Mouse (Mus musculus) embryonic facial prominence, embryonic 15.5 days (tissue): Measurements from ENCODE around the gene Gm5148. TPM values are rescaled to one million over a fixed set of nuclear protein-coding genes. Genes with fewer than 3 reads are reported as not detected.
A peak's percentile ranks its signal among the peaks of the same experiment; 100 is the strongest.

ENCODE experiments used
- ATAC-seq: fragments of 200-750 bp; cut with Nextera tagmentation; 2 replicates; pipeline ENCODE4 v1.8.0; 2017; ENCODE audit warnings: low read depth, moderate TSS enrichment; ENCODE audit not compliant: insufficient number of reproducible peaks, low FRiP score, low TSS enrichment
- H3K27ac ChIP-seq: fragments of 300-500 bp; sonication (generic); replicated peaks from 2 replicates; pipeline ENCODE4 v1.5.1; 2015; ENCODE audit warnings: mild to moderate bottlenecking, inconsistent platforms
- H3K27me3 ChIP-seq: fragments of 300-500 bp; sonication (generic); 2 replicates; pipeline ENCODE4 v1.6.1; 2015; ENCODE audit warnings: inconsistent platforms
- H3K36me3 ChIP-seq: fragments of 300-500 bp; sonication (generic); 2 replicates; pipeline ENCODE4 v1.6.1; 2015; ENCODE audit warnings: mild to moderate bottlenecking, inconsistent platforms
- H3K4me1 ChIP-seq: fragments of 300-500 bp; sonication (generic); 2 replicates; pipeline ENCODE4 v1.6.1; 2015; ENCODE audit warnings: inconsistent platforms
- H3K4me2 ChIP-seq: fragments of 300-500 bp; sonication (generic); replicated peaks from 2 replicates; pipeline ENCODE4 v1.6.1; 2015; ENCODE audit warnings: mild to moderate bottlenecking, inconsistent platforms
- H3K4me3 ChIP-seq: fragments of 300-500 bp; sonication (generic); replicated peaks from 2 replicates; pipeline ENCODE4 v1.5.1; 2015; ENCODE audit warnings: mild to moderate bottlenecking, inconsistent platforms
- H3K9ac ChIP-seq: fragments of 300-500 bp; sonication (generic); 2 replicates; pipeline ENCODE4 v1.6.1; 2015; ENCODE audit warnings: inconsistent platforms
- H3K9me3 ChIP-seq: fragments of 300-500 bp; sonication (generic); replicated peaks from 2 replicates; pipeline ENCODE4 v1.6.1; 2016; ENCODE audit warnings: inconsistent platforms
- WGBS: fragments of 180-500 bp; shearing (Covaris S2); methylation state at CpG from one replicate; pipeline ENCODE4 v1.1.7; 2015; 5-methylcytosine and 5-hydroxymethylcytosine counted together
- polyA plus RNA-seq: library from polyadenylated mRNA; unstranded; fragments of >200 nt; fragmentation: Nextera tagmentation; extraction: Ambion mirVana; gene quantifications from 2 replicates; pipeline ENCODE4 v1.2.1, GENCODE M21; 2015

The Gm5148 gene
- 5.4 and 6.8 TPM in 2 replicates for polyA plus RNA-seq

DNA sequence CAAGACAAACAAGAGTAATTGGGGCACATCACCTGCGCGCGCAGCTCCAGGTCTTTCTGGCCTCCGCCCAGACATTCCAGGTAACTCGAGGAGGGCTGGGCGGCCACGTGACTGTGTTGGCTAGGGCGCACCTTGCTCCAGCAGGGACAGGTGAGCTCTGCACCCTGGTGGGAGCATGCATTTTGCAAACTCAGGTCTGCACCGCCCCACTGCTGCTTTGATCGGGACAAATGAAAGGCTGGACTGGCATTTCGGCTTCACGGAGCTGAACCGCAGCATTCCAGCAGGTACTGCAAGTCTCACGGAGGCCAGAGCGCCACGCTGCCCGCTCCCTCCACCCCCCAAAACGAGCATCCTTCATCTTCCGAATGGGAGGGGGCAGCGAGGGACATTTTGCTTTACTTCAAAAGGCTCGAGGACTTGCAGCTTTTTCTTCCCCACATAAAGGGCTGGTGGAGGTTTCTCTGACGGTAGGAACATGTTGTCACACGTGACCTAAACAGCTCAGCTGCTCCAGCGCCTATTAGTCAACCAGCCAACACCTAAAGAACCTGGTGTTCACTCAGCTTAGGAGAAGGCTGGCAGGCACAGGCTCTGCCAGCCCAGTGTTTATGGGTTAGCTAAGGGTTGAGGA is at the start of gene Gm5148:
Gene Gm5148 (minus strand): TSS at position 320 of the 634 bp plus-strand sequence.
- peak within 1 kb of the TSS; percentile 40 for H3K4me3 ChIP-seq

DNA sequence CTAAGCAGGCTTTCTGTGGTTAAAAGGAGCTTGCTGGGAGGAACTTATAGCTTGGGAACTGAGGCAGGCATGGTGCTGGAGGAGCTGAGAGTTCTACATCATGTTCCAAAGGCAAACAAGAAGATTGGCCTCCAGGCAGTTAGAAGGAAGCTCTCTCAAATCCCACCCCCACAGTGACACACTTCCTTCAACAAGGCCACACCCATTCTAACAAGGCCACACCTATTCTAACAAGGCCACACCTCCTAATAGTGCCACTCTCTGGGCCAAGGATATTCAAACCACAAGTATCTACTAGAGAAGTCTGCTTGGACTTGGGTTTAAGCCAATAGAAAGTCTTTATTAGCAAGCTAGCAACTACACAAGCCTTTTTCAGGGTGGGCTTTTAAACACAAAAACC is 46.7 kb upstream of the Gm5148 start:
- no peaks in the 10 kb centered on the region for H3K9me3 ChIP-seq
- no peak overlapping the region for H3K4me3 ChIP-seq
- ATAC-seq = no peak
- H3K9ac ChIP-seq = no peak overlapping the region
- H3K4me1 ChIP-seq = peaks cover 17% of the 10 kb centered on the region
- H3K27ac ChIP-seq = no peak overlapping the region
- no peaks in the 10 kb centered on the region for H3K27me3 ChIP-seq
- no peaks in the 10 kb centered on the region for H3K36me3 ChIP-seq
- no peak overlapping the region for H3K4me2 ChIP-seq

More for the DNA sequence above, at the start of gene Gm5148:
- Histone ChIP-seq H3K27ac (peak within 1 kb of the TSS; percentile 85), H3K9me3 (no peaks in the 10 kb centered on the region), H3K27me3 (no peaks in the 10 kb centered on the region), H3K36me3 (no peaks in the 10 kb centered on the region), H3K4me1 (peaks cover 35% of the 10 kb centered on the region), H3K4me2 (peak within 1 kb of the TSS; percentile 60), H3K9ac (0 out of 2 replicates have a peak within 1 kb of the TSS, but pooled peaks have one; percentile 15)
- peak; percentile 88 for ATAC-seq
- WGBS = 3% methylated on average over 24 of the region's 24 CpGs

DNA sequence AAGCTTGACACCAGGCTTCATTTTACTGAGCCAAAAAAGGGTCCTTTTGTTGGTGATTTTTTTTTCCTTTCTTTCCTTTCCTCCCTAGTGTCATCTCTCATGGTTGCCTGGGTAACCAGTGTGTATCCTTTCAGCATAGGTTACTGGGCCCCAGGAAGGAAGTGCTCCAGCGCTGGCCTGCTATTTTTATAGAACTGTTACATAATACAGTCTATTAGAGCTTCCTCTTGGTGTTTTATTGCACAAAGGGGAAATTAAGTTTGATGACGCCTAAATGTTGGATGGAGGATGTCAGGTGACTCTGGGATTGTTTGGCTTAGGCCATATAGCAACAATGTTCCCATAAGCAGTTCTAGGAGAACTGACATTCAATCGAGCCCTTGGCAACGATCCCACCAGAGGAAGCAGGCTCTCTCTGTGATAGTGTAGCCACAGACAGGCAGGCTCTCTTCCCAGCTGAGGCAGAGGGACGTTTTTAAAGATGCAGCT is 45.0 kb upstream of the Gm5148 start:
- H3K36me3 ChIP-seq = no peaks in the 10 kb centered on the region
- no peaks in the 10 kb centered on the region for H3K27me3 ChIP-seq
- H3K9me3 ChIP-seq = no peaks in the 10 kb centered on the region
- 15% methylated on average over 5 of the region's 5 CpGs for WGBS
- no peak overlapping the region for H3K9ac ChIP-seq
- H3K4me2 ChIP-seq = no peak overlapping the region
- H3K4me3 ChIP-seq = no peak overlapping the region
- peaks cover 17% of the 10 kb centered on the region for H3K4me1 ChIP-seq
- H3K27ac ChIP-seq = peak overlapping the region; percentile 60; the same call in 1 of the 2 replicates
- ATAC-seq = peak; percentile 75

DNA sequence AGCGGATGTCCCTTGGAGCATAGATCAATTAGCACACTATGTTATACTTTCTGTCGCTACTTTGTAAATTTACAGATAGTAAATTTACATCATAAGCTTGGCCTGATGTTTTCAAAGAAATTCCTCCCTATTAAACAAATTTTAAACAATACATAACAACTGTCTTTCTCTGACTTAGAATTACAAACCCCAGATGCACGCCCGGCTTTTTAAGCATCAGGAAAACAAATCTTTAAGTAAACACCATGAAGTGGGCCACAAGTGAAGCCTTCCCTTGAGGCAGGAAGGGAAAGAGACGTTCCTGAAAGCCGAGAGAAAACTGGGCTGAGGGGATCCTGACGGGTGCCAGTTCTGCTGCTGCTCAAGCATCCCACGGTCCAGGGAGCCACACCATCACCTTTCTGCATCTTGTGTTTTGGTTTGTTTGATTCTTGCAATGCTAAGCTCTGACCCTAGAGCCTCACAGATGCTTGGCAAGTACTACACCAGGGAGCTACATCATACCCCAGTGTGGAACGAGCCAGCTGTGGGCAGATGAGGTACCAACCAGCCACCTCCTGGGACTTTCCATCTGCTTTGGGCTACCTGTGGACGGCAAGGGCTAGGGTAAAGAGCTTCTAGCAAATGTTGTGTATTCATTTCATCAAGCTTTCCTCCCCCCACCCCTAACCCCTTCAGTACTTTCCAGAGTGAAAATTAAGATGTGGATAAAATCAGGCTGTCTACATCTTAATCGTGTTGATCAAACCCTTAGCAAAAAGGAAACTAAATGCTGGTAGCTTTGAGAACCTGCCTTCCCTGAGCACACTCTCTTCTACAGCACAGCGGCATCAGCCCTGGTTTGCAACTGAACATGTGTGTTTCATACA is 43.1 kb upstream of the Gm5148 start:
- 41% methylated on average over 12 of the region's 12 CpGs for WGBS
- no peak for ATAC-seq
- no peaks in the 10 kb centered on the region for H3K27me3 ChIP-seq
- peaks cover 17% of the 10 kb centered on the region for H3K4me1 ChIP-seq
- no peak overlapping the region for H3K4me2 ChIP-seq
- H3K4me3 ChIP-seq = no peak overlapping the region
- H3K9ac ChIP-seq = no peak overlapping the region
- H3K36me3 ChIP-seq = no peaks in the 10 kb centered on the region
- no peak overlapping the region for H3K27ac ChIP-seq
- no peaks in the 10 kb centered on the region for H3K9me3 ChIP-seq

DNA sequence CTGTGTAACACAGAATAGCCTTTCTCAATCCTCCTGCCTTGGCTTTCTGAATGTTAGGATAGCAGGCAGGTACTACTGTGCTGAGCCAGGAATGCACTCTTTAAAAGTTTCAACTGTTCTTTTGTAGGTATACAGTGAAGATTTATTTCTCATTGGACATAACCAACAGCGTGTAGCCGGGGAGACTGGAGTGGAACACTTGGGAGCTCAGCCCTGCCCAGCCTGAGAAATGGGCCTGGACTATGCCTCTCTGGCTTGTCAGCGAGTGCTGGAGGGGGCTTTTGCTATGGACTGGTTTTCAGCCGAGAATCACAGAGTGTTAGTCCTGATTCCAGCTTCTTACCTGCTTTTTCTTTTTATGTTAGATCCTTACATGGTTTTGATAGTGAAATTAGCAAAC is 42.3 kb upstream of the Gm5148 start:
- Histone ChIP-seq H3K9me3 (no peaks in the 10 kb centered on the region), H3K4me3 (no peak overlapping the region), H3K4me2 (no peak overlapping the region), H3K4me1 (peaks cover 17% of the 10 kb centered on the region), H3K27me3 (no peaks in the 10 kb centered on the region), H3K27ac (no peak overlapping the region), H3K9ac (no peak overlapping the region), H3K36me3 (no peaks in the 10 kb centered on the region)
- no peak for ATAC-seq
- 64% methylated on average over 4 of the region's 4 CpGs for WGBS

DNA sequence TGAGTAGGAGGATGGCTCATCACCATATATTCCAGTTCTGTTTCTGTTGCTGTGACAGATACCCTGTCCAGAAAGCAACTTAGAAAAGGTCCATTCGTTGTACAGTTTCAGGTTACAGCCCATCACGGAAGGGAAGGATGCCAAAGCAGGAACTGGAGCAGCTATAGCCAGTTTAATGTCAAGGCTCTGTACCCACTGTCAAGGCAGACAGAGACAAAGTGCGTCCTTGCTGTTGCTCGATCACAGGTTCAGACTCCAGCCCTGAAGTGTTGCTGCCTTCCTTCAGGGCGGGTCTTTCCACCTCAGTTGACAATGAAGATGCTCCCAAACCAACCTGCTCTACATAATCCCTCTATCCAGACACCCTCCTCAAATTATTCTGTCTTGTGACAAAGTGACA is 41.7 kb upstream of the Gm5148 start:
- Histone ChIP-seq H3K4me1 (peaks cover 17% of the 10 kb centered on the region), H3K36me3 (no peaks in the 10 kb centered on the region), H3K4me2 (no peak overlapping the region), H3K27ac (no peak overlapping the region), H3K27me3 (no peaks in the 10 kb centered on the region), H3K9ac (no peak overlapping the region), H3K9me3 (no peaks in the 10 kb centered on the region), H3K4me3 (no peak overlapping the region)
- ATAC-seq = no peak
- WGBS = 62% methylated on average over 5 of the region's 5 CpGs

DNA sequence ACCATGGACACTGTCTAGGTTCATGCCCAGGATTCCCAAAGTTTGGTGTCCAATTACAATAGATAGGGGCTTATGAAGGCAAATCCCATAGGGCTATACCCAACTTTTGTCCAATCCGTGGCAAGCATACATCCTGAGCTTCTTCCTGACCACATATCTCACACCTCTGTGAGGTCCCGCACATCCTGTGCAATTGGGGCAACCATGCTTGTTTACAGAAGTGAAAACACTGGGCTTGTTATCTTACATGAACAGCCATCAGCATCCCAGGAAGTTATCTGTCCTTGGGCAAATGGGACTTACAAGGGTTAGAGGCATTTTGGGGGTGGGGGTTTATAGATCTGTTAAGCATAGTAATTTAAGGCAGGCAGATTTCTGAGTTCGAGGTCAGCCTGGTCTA is 41.0 kb upstream of the Gm5148 start:
- Histone ChIP-seq H3K9ac (no peak overlapping the region), H3K4me3 (no peak overlapping the region), H3K27me3 (no peaks in the 10 kb centered on the region), H3K9me3 (no peaks in the 10 kb centered on the region), H3K4me2 (no peak overlapping the region), H3K4me1 (peaks cover 17% of the 10 kb centered on the region), H3K36me3 (no peaks in the 10 kb centered on the region), H3K27ac (no peak overlapping the region)
- no peak for ATAC-seq
- 80% methylated on average over 3 of the region's 3 CpGs for WGBS

DNA sequence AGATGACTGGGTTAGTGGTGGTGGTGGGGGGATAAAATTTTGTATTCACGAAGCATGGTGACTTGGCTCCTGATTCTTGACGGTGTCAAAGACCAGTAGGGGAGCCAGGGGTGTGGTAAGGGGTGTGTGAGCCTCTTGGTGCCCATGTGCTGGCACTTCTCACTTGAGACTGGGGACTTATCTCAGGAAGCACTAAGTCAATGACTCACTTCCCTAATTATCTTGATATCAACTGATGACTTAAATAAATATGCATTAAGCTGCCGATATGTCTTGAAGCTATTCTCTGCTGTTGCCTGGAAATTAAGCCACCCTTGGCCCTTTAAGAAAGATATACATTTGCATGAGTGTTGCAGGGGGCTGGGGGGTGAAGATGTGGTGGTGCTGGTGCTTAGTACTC is 38.0 kb upstream of the Gm5148 start:
- no peak for ATAC-seq
- Histone ChIP-seq H3K4me2 (no peak overlapping the region), H3K4me3 (no peak overlapping the region), H3K9me3 (no peaks in the 10 kb centered on the region), H3K9ac (no peak overlapping the region), H3K27me3 (no peaks in the 10 kb centered on the region), H3K36me3 (no peaks in the 10 kb centered on the region), H3K27ac (no peak overlapping the region), H3K4me1 (peaks cover 10% of the 10 kb centered on the region)
- WGBS = 87% methylated on average over 3 of the region's 3 CpGs

DNA sequence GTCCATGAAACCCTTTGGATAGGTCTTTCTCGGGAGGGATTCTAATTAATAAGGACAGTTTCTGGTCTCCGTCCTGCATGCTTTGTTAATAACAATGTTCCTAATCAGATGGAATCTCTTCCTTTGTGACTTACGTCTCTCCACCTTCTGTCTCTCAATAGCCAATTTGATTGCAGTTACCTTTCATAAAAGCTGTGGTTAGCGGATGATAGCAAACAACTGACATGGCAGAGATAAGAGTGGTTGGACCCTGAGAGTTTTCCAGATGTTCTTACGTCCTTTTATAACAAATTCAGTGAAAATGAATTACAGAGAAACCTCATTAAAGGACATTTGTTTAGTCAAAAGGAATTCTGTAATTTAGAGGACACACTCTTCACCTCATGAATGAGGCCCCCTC is 37.5 kb upstream of the Gm5148 start:
- ATAC-seq = no peak
- Histone ChIP-seq H3K4me1 (peaks cover 9% of the 10 kb centered on the region; the same call in 1 of the 2 replicates), H3K9me3 (no peaks in the 10 kb centered on the region), H3K27ac (no peak overlapping the region), H3K4me2 (no peak overlapping the region), H3K9ac (no peak overlapping the region), H3K4me3 (no peak overlapping the region), H3K36me3 (no peaks in the 10 kb centered on the region), H3K27me3 (no peaks in the 10 kb centered on the region)
- 75% methylated on average over 5 of the region's 5 CpGs for WGBS

DNA sequence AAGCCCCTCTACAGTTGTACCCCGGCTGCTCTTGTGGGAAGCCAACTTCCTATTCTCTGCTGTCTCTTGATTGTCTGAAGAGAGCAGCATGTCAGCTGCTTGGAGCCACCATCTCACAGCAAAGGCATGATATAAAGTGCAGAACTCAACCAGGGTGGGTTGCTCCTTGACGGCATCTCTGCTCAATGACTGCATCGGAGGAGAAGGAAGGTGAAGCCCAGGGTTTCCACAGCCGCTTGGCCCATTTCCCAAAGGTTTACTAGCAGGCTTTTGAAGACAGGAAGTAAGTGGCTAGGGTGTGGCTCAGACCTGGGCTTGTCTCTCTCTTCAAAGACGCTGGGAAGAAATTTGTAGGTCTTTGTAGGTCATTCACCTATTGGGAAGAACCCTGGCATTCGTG is 36.6 kb upstream of the Gm5148 start:
- WGBS = 73% methylated on average over 6 of the region's 6 CpGs
- ATAC-seq = no peak
- H3K9me3 ChIP-seq = no peaks in the 10 kb centered on the region

DNA sequence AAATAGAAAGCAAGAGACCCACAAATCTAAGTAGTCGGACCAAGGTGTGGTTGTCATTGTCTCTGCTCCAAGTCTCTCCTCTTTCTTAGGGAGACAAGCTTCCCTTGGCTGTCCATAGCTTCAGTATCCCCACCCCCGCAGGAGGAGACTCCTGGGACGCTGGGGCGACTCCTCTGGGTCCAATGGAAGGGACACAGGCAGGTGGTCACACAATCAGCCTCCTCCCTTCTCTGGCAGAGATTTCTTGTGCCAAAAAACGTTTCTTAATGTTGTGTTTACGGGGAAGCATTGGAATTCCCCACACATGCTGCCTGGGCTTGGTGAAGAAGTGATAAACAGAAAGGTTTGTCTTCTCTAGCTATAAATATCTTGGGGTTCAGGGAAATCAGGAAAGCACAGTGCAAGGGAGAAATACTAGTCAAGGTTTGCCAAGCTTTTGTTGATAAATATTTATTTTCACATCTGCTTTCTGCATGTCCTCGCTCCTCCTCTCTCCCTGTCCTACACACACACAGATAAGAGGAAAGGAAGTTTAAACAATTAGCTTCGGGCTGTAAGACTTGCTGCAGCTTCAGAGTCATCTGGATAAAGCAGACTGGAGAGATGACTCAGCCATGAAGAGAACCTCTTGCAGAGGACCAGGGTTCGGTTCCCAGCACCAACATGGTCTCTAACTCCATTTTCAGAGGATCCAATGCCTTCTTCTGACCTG is 34.5 kb upstream of the Gm5148 start:
- Histone ChIP-seq H3K27ac (no peak overlapping the region), H3K4me3 (no peak overlapping the region), H3K36me3 (no peaks in the 10 kb centered on the region), H3K9me3 (no peaks in the 10 kb centered on the region), H3K4me2 (peak overlapping the region; percentile 10; the same call in 1 of the 2 replicates), H3K9ac (no peak overlapping the region), H3K4me1 (peaks cover 9% of the 10 kb centered on the region; the same call in 1 of the 2 replicates), H3K27me3 (no peaks in the 10 kb centered on the region)
- WGBS = 38% methylated on average over 9 of the region's 9 CpGs
- no peak for ATAC-seq

More for the DNA sequence above, 36.6 kb upstream of the Gm5148 start:
- Histone ChIP-seq H3K36me3 (no peaks in the 10 kb centered on the region), H3K4me1 (peaks cover 9% of the 10 kb centered on the region; the same call in 1 of the 2 replicates), H3K4me2 (no peak overlapping the region), H3K27me3 (no peaks in the 10 kb centered on the region), H3K4me3 (no peak overlapping the region), H3K9ac (no peak overlapping the region), H3K27ac (no peak overlapping the region)
